Comparison of ENCODE assay signal across 8 mouse cellular contexts in the genomic region with DNA sequence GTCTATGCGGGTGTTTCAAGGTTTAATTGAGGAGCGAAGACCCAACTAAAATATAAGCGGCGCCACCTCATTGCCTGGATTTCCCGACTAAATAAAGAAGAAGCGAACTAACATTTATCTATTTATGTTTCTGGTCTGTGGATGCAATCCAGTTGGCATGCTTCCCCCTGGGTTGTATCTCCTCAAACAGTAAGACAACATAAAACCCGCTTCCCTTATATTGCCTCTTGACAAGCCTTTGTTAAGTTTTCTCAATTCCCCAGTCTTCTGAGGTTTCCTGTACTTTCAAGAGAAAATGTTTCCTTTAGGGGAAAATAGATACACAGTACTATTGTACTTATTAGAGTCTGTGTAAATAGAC. TPM values are rescaled to one million over a fixed set of nuclear protein-coding genes. Genes with fewer than 3 reads are reported as not detected.
DNase-seq lines count a peak whose midpoint lies in the region; ATAC-seq and TF ChIP-seq lines count a peak whose summit lies in the region.

No protein-coding gene starts in this region.

- no peak for TF ChIP-seq POLR2A in lung, adult 2 months (IDR thresholded peaks at IDR 0.05; ENCODE audit: borderline replicate concordance, extremely low read depth, low read depth, low read length)

- H3K4me3 ChIP-seq in lung, postnatal 0 days (ENCODE audit: low read depth, low read length) = peak overlapping the region; percentile 92
- H3K4me3 ChIP-seq in lung, adult 2 months (replicated peaks; ENCODE audit: extremely low read depth, low read depth, low read length) = no peak overlapping the region
- peak overlapping the region; percentile 78 for H3K4me3 ChIP-seq in hindbrain, embryonic 15.5 days
- peak overlapping the region; percentile 97 for H3K4me3 ChIP-seq in midbrain, embryonic 16.5 days (ENCODE audit: low read depth, low read length)

- H3K4me2 ChIP-seq in lung, postnatal 0 days (replicated peaks; ENCODE audit: low read depth, low read length) = peak overlapping the region; percentile 84
- H3K4me2 ChIP-seq in hindbrain, embryonic 15.5 days = peak overlapping the region; percentile 92
- H3K4me2 ChIP-seq in midbrain, embryonic 16.5 days (ENCODE audit: low read length) = peak overlapping the region; percentile 73

- H3K27ac ChIP-seq in lung, postnatal 0 days (ENCODE audit: low read length) = peak overlapping the region; percentile 93
- peak overlapping the region; percentile 94 for H3K27ac ChIP-seq in hindbrain, embryonic 15.5 days (replicated peaks)
- peak overlapping the region; percentile 92 for H3K27ac ChIP-seq in midbrain, embryonic 16.5 days (ENCODE audit: low read length)

- WGBS in lung, postnatal 0 days = 46% methylated on average over 7 of the region's 7 CpGs
- 42% methylated on average over 7 of the region's 7 CpGs for WGBS in lung, adult 2 months
- 47% methylated on average over 7 of the region's 7 CpGs for WGBS in hindbrain, embryonic 15.5 days
- WGBS in midbrain, embryonic 16.5 days = 50% methylated on average over 7 of the region's 7 CpGs

- ATAC-seq in cerebellum, adult (ENCODE audit: insufficient number of reproducible peaks, low FRiP score, low TSS enrichment) = no peak
- ATAC-seq in lung, postnatal 0 days = no peak
- no peak for ATAC-seq in hindbrain, embryonic 15.5 days (ENCODE audit: low FRiP score, low read depth)
- no peak for ATAC-seq in midbrain, embryonic 16.5 days

- no peaks in the 10 kb centered on the region for H3K27me3 ChIP-seq in lung, postnatal 0 days (replicated peaks; ENCODE audit: insufficient read depth, low read length)
- no peaks in the 10 kb centered on the region for H3K27me3 ChIP-seq in hindbrain, embryonic 15.5 days
- no peaks in the 10 kb centered on the region for H3K27me3 ChIP-seq in midbrain, embryonic 16.5 days (ENCODE audit: control insufficient read depth, insufficient read depth, low read depth, low read length)

- TF ChIP-seq CTCF in lung, postnatal 0 days (IDR thresholded peaks at IDR 0.05) = no peak
- TF ChIP-seq CTCF in lung, adult 2 months (IDR thresholded peaks at IDR 0.05; ENCODE audit: insufficient read depth, low read length) = no peak

- no peak for TF ChIP-seq EP300 in lung, postnatal 0 days (IDR thresholded peaks at IDR 0.05)

- peaks cover 19% of the 10 kb centered on the region; the same call in 1 of the 2 replicates for H3K4me1 ChIP-seq in lung, postnatal 0 days (ENCODE audit: insufficient read depth, low read depth, low read length)
- H3K4me1 ChIP-seq in lung, adult 2 months (ENCODE audit: control insufficient read depth, insufficient read depth, low read length) = peaks cover 7% of the 10 kb centered on the region; the same call in 1 of the 2 replicates
- peaks cover 40% of the 10 kb centered on the region for H3K4me1 ChIP-seq in hindbrain, embryonic 15.5 days (replicated peaks)
- peaks cover 35% of the 10 kb centered on the region for H3K4me1 ChIP-seq in midbrain, embryonic 16.5 days (ENCODE audit: control insufficient read depth, insufficient read depth, low read length)

- DNase-seq in cerebellum, adult 11 months = peak; percentile 26
- DNase-seq in lung, postnatal 0 days (ENCODE audit: low spot score) = peak; percentile 19
- DNase-seq in lung, adult 2 months = no peak
- no peak for DNase-seq in thymus, postnatal 36 days
- DNase-seq in right cerebral cortex, postnatal 25 days = no peak

- H3K9me3 ChIP-seq in lung, postnatal 0 days (ENCODE audit: low read length) = no peaks in the 10 kb centered on the region
- no peaks in the 10 kb centered on the region for H3K9me3 ChIP-seq in hindbrain, embryonic 15.5 days
- H3K9me3 ChIP-seq in midbrain, embryonic 16.5 days (replicated peaks; ENCODE audit: control insufficient read depth, low read length, poor library complexity, severe bottlenecking) = no peaks in the 10 kb centered on the region

- H3K9ac ChIP-seq in lung, postnatal 0 days (replicated peaks; ENCODE audit: low read depth) = no peak overlapping the region
- H3K9ac ChIP-seq in hindbrain, embryonic 15.5 days = peak overlapping the region; percentile 72; the same call in 1 of the 2 replicates
- H3K9ac ChIP-seq in midbrain, embryonic 16.5 days (ENCODE audit: low read depth, low read length) = peak overlapping the region; percentile 85

- H3K36me3 ChIP-seq in lung, postnatal 0 days (ENCODE audit: insufficient read depth, low read length) = peaks cover under 1% of the 10 kb centered on the region; the same call in 1 of the 2 replicates
- peaks cover 14% of the 10 kb centered on the region; the same call in 1 of the 2 replicates for H3K36me3 ChIP-seq in hindbrain, embryonic 15.5 days
- H3K36me3 ChIP-seq in midbrain, embryonic 16.5 days (ENCODE audit: control insufficient read depth, insufficient read depth, low read length) = peaks cover 2% of the 10 kb centered on the region; the same call in 1 of the 2 replicates

RNA-seq across cellular contexts. Expression of a gene that starts 0.8 kb away (rescaled TPM):
- polyA plus RNA-seq in lung, postnatal 0 days (2015; fragmentation: Nextera tagmentation; extraction: Ambion mirVana) = 201 and 214 TPM in 2 replicates
- 66.1 and 92.3 TPM in 2 replicates for polyA plus RNA-seq in lung, adult 2 months (2012; rRNA removed)
- polyA plus RNA-seq in hindbrain, embryonic 15.5 days (2015; fragmentation: Nextera tagmentation; extraction: Ambion mirVana) = 229 and 241 TPM in 2 replicates
- polyA plus RNA-seq in midbrain, embryonic 16.5 days (2015; fragmentation: Nextera tagmentation; extraction: Ambion mirVana) = 224 and 230 TPM in 2 replicates

RNA-seq across cellular contexts. Expression of a gene that starts 1.0 kb away (rescaled TPM):
- polyA plus RNA-seq in lung, postnatal 0 days (2015; fragmentation: Nextera tagmentation; extraction: Ambion mirVana) = 29.4 and 29.9 TPM in 2 replicates
- 35.1 and 36.1 TPM in 2 replicates for polyA plus RNA-seq in lung, adult 2 months (2012; rRNA removed)
- 53.5 and 59.6 TPM in 2 replicates for polyA plus RNA-seq in hindbrain, embryonic 15.5 days (2015; fragmentation: Nextera tagmentation; extraction: Ambion mirVana)
- polyA plus RNA-seq in midbrain, embryonic 16.5 days (2015; fragmentation: Nextera tagmentation; extraction: Ambion mirVana) = 59.5 and 63.2 TPM in 2 replicates

RNA-seq across cellular contexts. Expression of a gene that starts 28.4 kb away (rescaled TPM):
- 26.5 and 29.0 TPM in 2 replicates for polyA plus RNA-seq in lung, postnatal 0 days (2015; fragmentation: Nextera tagmentation; extraction: Ambion mirVana)
- 17.1 and 22.3 TPM in 2 replicates for polyA plus RNA-seq in lung, adult 2 months (2012; rRNA removed)
- polyA plus RNA-seq in hindbrain, embryonic 15.5 days (2015; fragmentation: Nextera tagmentation; extraction: Ambion mirVana) = 58.2 TPM in 2 replicates
- polyA plus RNA-seq in midbrain, embryonic 16.5 days (2015; fragmentation: Nextera tagmentation; extraction: Ambion mirVana) = 54.7 and 65.8 TPM in 2 replicates

Comparison
In these comparisons a context has a peak if more than half of its experiments do, and no peak if none do; other contexts are left out.
1. DNase-seq: peak in cerebellum, adult 11 months (single experiment) and lung, postnatal 0 days (single experiment); none in lung, adult 2 months (single experiment), thymus, postnatal 36 days (0 of 2) and right cerebral cortex, postnatal 25 days (single experiment).
2. Peak in every context shown above with its lines, with median percentiles within 50 percentile points of each other: H3K27ac ChIP-seq and H3K4me2 ChIP-seq.